Comparison of ENCODE assay signal across 7 mouse cellular contexts in genomic region chr6:5298092-5298554, GRCm38 (mm10). TPM values are rescaled to one million over a fixed set of nuclear protein-coding genes. Genes with fewer than 3 reads are reported as not detected.
DNase-seq lines count a peak whose midpoint lies in the region; ATAC-seq lines count a peak whose summit lies in the region.

Gene Pon2 (minus strand): TSS chr6:5298455.

- peak within 1 kb of the TSS; percentile 94 for H3K27ac ChIP-seq in intestine, embryonic 16.5 days (ENCODE audit: low read length)
- H3K27ac ChIP-seq in limb, embryonic 12.5 days = peak within 1 kb of the TSS; percentile 86
- H3K27ac ChIP-seq in midbrain, embryonic 14.5 days (replicated peaks; ENCODE audit: low read depth, low read length) = peak within 1 kb of the TSS; percentile 70

- peaks cover 10% of the 10 kb centered on the region; the same call in 1 of the 2 replicates for H3K4me1 ChIP-seq in intestine, embryonic 16.5 days (ENCODE audit: control insufficient read depth, insufficient read depth, low read length)
- peaks cover 3% of the 10 kb centered on the region; the same call in 1 of the 2 replicates for H3K4me1 ChIP-seq in limb, embryonic 12.5 days (replicated peaks)
- no peaks in the 10 kb centered on the region for H3K4me1 ChIP-seq in midbrain, embryonic 14.5 days (ENCODE audit: control insufficient read depth, insufficient read depth, low read length)

- H3K9me3 ChIP-seq in intestine, embryonic 16.5 days (ENCODE audit: control insufficient read depth, low read length) = no peaks in the 10 kb centered on the region
- no peaks in the 10 kb centered on the region for H3K9me3 ChIP-seq in limb, embryonic 12.5 days
- H3K9me3 ChIP-seq in midbrain, embryonic 14.5 days (ENCODE audit: control insufficient read depth, low read length) = no peaks in the 10 kb centered on the region

- H3K27me3 ChIP-seq in intestine, embryonic 16.5 days (replicated peaks; ENCODE audit: control insufficient read depth, insufficient read depth, low read length) = no peaks in the 10 kb centered on the region
- H3K27me3 ChIP-seq in limb, embryonic 12.5 days = no peaks in the 10 kb centered on the region
- peaks cover 6% of the 10 kb centered on the region; the same call in 1 of the 2 replicates for H3K27me3 ChIP-seq in midbrain, embryonic 14.5 days (ENCODE audit: control insufficient read depth, insufficient read depth, low read length)

- H3K4me3 ChIP-seq in intestine, embryonic 16.5 days (ENCODE audit: low read length) = peak within 1 kb of the TSS; percentile 73
- H3K4me3 ChIP-seq in limb, embryonic 12.5 days (replicated peaks) = peak within 1 kb of the TSS; percentile 70
- H3K4me3 ChIP-seq in midbrain, embryonic 14.5 days (replicated peaks; ENCODE audit: low read depth, low read length) = peak within 1 kb of the TSS; percentile 55

- H3K4me2 ChIP-seq in intestine, embryonic 16.5 days (ENCODE audit: low read depth, low read length) = peak within 1 kb of the TSS; percentile 73
- peak within 1 kb of the TSS; percentile 80 for H3K4me2 ChIP-seq in limb, embryonic 12.5 days
- H3K4me2 ChIP-seq in midbrain, embryonic 14.5 days (ENCODE audit: low read length) = peak within 1 kb of the TSS; percentile 98

- peaks cover 2% of the 10 kb centered on the region; the same call in 1 of the 2 replicates for H3K36me3 ChIP-seq in intestine, embryonic 16.5 days (ENCODE audit: control insufficient read depth, insufficient read depth, low read length)
- H3K36me3 ChIP-seq in limb, embryonic 12.5 days = no peaks in the 10 kb centered on the region
- no peaks in the 10 kb centered on the region for H3K36me3 ChIP-seq in midbrain, embryonic 14.5 days (ENCODE audit: control insufficient read depth, insufficient read depth, low read length)

- WGBS in intestine, embryonic 16.5 days = 1% methylated on average over 46 of the region's 47 CpGs
- 2% methylated on average over 47 of the region's 47 CpGs for WGBS in limb, embryonic 12.5 days
- 2% methylated on average over 47 of the region's 47 CpGs for WGBS in midbrain, embryonic 14.5 days

- H3K9ac ChIP-seq in intestine, embryonic 16.5 days (ENCODE audit: low read depth, low read length) = peak within 1 kb of the TSS; percentile 95
- H3K9ac ChIP-seq in limb, embryonic 12.5 days (replicated peaks) = peak within 1 kb of the TSS; percentile 79
- H3K9ac ChIP-seq in midbrain, embryonic 14.5 days (replicated peaks; ENCODE audit: low read length) = peak within 1 kb of the TSS; percentile 55

- peak; percentile 90 to 95 for DNase-seq in adrenal gland, adult (ENCODE audit: inconsistent age in 2 of 2, low spot score in 1 of 2)
- peak; percentile 83 for DNase-seq in embryo, embryonic 9.5 days (ENCODE audit: extremely low spot score)
- no peak for DNase-seq in gonadal fat pad, adult 2 months (ENCODE audit: low read depth)
- DNase-seq in midbrain, embryonic 14.5 days = peak; percentile 83
- peak; percentile 87 to 90 for DNase-seq in spleen, postnatal 10 days (ENCODE audit: low spot score in 2 of 2)

- peak; percentile 95 for ATAC-seq in intestine, embryonic 16.5 days
- peak; percentile 92 for ATAC-seq in limb, embryonic 12.5 days (ENCODE audit: insufficient number of reproducible peaks, insufficient read depth, low FRiP score, low TSS enrichment, low read depth)
- ATAC-seq in midbrain, embryonic 14.5 days (ENCODE audit: low FRiP score, low TSS enrichment) = peak; percentile 88

RNA-seq across cellular contexts. Expression of gene Pon2, which starts in this region (rescaled TPM):
- 30.6 and 35.1 TPM in 2 replicates for polyA plus RNA-seq in gonadal fat pad, adult 2 months (2012; rRNA removed)
- polyA plus RNA-seq in intestine, embryonic 16.5 days (2015; fragmentation: Nextera tagmentation; extraction: Ambion mirVana) = 89.7 and 100 TPM in 2 replicates
- 18.1 and 18.3 TPM in 2 replicates for polyA plus RNA-seq in limb, embryonic 12.5 days (2016; fragmentation: Nextera tagmentation; extraction: Ambion mirVana)
- 16.9 and 19.4 TPM in 2 replicates for polyA plus RNA-seq in midbrain, embryonic 14.5 days (2014; fragmentation: Nextera tagmentation; extraction: Ambion mirVana)
